Mouse (Mus musculus) lung, embryonic 14.5 days (tissue): ENCODE measurements at regions not wholly inside any gene's neighbourhood (a gene's known extent, or its start where the extent isn't known, plus 50 kb on each side); places are given as distances from the start of the nearest gene placed in this dataset.
A peak's percentile ranks its signal among the peaks of the same experiment; 100 is the strongest.
"Not testable (repeated sequence)": the region's sequence is repeated elsewhere in the genome, so short reads cannot be mapped to it uniquely, and the experiment has no call there.

Source experiments
- ATAC-seq: fragments of 200-750 bp; cut with Nextera tagmentation; 2 replicates; pipeline ENCODE4 v1.8.0; 2017; ENCODE audit warnings: mild to moderate bottlenecking, moderate TSS enrichment, moderate library complexity; ENCODE audit not compliant: insufficient read depth
- DNase-seq: peaks from one replicate; pipeline ENCODE4 v3.0.0-alpha.2; 2015
- H3K27ac ChIP-seq: fragments of 300-500 bp; sonication (generic); 2 replicates; pipeline ENCODE4 v1.5.1; 2014; ENCODE audit warnings: low read depth, mild to moderate bottlenecking, moderate library complexity
- H3K27me3 ChIP-seq: fragments of 300-500 bp; sonication (generic); 2 replicates; pipeline ENCODE4 v1.6.1; 2014; ENCODE audit warnings: low read length, control low read depth; ENCODE audit not compliant: insufficient read depth
- H3K36me3 ChIP-seq: fragments of 300-500 bp; sonication (generic); 2 replicates; pipeline ENCODE4 v1.6.1; 2014; ENCODE audit warnings: control low read depth; ENCODE audit not compliant: insufficient read depth
- H3K4me1 ChIP-seq: fragments of 300-500 bp; sonication (generic); 2 replicates; pipeline ENCODE4 v1.6.1; 2014; ENCODE audit warnings: antibody characterized with exemption, control low read depth; ENCODE audit not compliant: insufficient read depth
- H3K4me2 ChIP-seq: fragments of 300-500 bp; sonication (generic); 2 replicates; pipeline ENCODE4 v1.6.1; 2014; ENCODE audit warnings: mild to moderate bottlenecking
- H3K4me3 ChIP-seq: fragments of 300-500 bp; sonication (generic); 2 replicates; pipeline ENCODE4 v1.5.1; 2014; ENCODE audit warnings: low read depth, low read length
- H3K9ac ChIP-seq: fragments of 300-500 bp; sonication (generic); 2 replicates; pipeline ENCODE4 v1.6.1; 2014
- H3K9me3 ChIP-seq: fragments of 300-500 bp; sonication (generic); 2 replicates; pipeline ENCODE4 v1.6.1; 2016; ENCODE audit warnings: low read depth, low read length, control low read depth
- CTCF ChIP-seq: IDR thresholded peaks from 2 replicates; pipeline ENCODE4 v1.5.1; 2016; ENCODE audit warnings: antibody characterized with exemption, low read depth
- WGBS: fragments of 180-500 bp; shearing (Covaris S2); extraction: QIAGEN DNeasy Blood & Tissue Kit; methylation state at CpG from one replicate; pipeline ENCODE4 v1.1.7; 2014; 5-methylcytosine and 5-hydroxymethylcytosine counted together

DNA sequence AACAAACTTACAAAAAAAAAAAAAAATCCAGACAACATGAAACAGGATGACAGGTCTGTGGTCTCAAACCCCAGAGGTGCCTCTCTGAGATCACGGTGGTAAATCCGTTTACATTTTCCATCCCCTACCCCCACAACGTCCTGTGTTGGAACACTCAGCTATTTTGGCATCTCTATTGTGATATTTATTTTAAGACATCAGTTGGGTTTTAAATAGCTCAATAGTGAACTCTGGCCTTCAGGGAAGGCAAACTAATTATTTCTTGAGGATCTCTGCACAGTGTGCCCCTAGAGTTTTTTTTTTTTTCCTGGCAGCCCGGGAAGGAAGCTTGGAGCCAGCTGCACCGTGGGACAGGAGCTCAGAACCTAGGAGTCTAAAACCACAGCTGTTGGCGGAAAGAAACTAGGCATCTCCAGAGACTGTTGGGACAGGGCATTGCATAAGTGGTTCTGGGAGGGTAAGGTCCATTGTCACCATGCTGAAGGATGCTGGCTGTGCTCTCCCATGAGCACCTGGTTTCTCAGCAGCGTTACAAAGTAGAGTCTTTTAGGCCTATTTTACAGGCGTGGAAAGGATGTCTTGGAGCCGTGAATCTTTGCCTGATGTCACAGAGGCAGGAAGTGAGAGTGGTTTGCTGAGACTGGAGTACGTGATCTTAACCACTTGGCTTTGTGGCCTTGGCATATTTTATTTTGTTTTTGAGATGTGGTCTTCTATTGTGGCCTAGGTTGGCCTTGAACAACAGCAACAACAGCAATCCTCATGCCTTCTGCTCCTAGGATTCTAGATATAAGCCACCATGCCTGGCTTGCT lies 211.3 kb downstream of the Nucb2 start:
- Histone ChIP-seq H3K36me3 (no peaks in the 10 kb centered on the region), H3K4me2 (no peak overlapping the region), H3K4me1 (no peaks in the 10 kb centered on the region), H3K27me3 (no peaks in the 10 kb centered on the region), H3K9ac (no peak overlapping the region), H3K4me3 (no peak overlapping the region), H3K9me3 (no peaks in the 10 kb centered on the region), H3K27ac (no peak overlapping the region)
- ATAC-seq (no peak), DNase-seq (peak; percentile 7)
- TF ChIP-seq CTCF, result no peak
- 45% methylated on average over 10 of the region's 10 CpGs for WGBS

DNA sequence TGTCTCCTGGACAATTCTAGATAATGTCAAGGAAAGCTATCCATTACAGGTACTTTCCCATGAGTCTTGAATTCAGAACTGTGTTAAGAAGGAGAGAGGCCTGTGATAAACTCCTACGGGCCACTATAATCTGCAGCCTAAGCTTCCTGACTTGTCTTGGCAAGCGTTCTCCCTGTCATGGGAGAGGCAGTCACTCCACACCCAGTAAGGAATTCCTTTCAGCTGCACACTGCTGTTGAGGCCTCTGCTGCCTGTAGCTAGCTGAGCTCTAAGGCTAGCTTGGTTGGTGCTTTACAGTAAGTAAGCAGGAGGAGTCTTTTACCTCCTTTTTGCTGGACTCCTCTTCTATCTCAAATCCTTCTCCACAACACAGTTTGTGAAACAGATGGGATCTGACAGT lies 224.2 kb downstream of the Nucb2 start:
- H3K27ac ChIP-seq, result no peak overlapping the region
- no peaks in the 10 kb centered on the region for H3K27me3 ChIP-seq
- no peaks in the 10 kb centered on the region for H3K4me1 ChIP-seq
- no peak overlapping the region for H3K4me3 ChIP-seq
- no peaks in the 10 kb centered on the region for H3K36me3 ChIP-seq
- ATAC-seq (peak; percentile 82; the same call in 1 of the 2 replicates), DNase-seq (peak; percentile 44)
- TF ChIP-seq CTCF, result no peak
- H3K9me3 ChIP-seq, result no peaks in the 10 kb centered on the region
- no peak overlapping the region for H3K9ac ChIP-seq
- 17% methylated on average over 2 of the region's 2 CpGs for WGBS
- H3K4me2 ChIP-seq, result no peak overlapping the region

DNA sequence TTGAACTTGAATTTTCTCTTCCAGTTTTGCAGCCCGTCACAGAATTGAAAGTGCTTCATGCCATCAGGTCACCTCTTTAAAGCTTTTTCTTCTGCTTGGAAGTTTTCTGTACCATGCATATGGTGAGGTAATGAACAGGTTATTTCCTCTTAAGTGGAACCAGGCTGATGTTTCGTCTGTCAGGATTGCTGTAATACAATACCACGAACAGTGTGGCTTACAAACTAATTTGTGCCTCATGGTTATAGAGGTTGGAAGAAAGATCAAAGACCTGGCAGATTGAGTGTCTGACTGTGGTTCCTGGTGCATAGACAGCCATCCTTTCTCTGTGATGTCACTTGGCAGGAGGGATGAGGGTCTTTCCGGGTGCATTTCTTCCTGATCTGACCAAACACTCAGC lies 225.6 kb downstream of the Nucb2 start:
- Histone ChIP-seq H3K4me2 (no peak overlapping the region), H3K36me3 (no peaks in the 10 kb centered on the region), H3K27ac (no peak overlapping the region), H3K9ac (no peak overlapping the region), H3K27me3 (no peaks in the 10 kb centered on the region), H3K4me1 (no peaks in the 10 kb centered on the region), H3K9me3 (no peaks in the 10 kb centered on the region), H3K4me3 (no peak overlapping the region)
- TF ChIP-seq CTCF, result no peak
- 58% methylated on average over 4 of the region's 4 CpGs for WGBS
- ATAC-seq (no peak), DNase-seq (no peak)

- no peak overlapping the region for H3K4me3 ChIP-seq
- H3K27ac ChIP-seq, result no peak overlapping the region
- no peak overlapping the region for H3K4me2 ChIP-seq
- no peaks in the 10 kb centered on the region for H3K4me1 ChIP-seq
- H3K9me3 ChIP-seq, result no peaks in the 10 kb centered on the region
- WGBS, result 50% methylated on average over 3 of the region's 3 CpGs
- H3K27me3 ChIP-seq, result no peaks in the 10 kb centered on the region
- H3K9ac ChIP-seq, result no peak overlapping the region
- TF ChIP-seq CTCF, result no peak
- H3K36me3 ChIP-seq, result no peaks in the 10 kb centered on the region
- ATAC-seq (no peak), DNase-seq (no peak)
Observed at GRCm38 (mm10) chr7:116735676-116736075, 231.5 kb downstream of the Nucb2 start.

DNA sequence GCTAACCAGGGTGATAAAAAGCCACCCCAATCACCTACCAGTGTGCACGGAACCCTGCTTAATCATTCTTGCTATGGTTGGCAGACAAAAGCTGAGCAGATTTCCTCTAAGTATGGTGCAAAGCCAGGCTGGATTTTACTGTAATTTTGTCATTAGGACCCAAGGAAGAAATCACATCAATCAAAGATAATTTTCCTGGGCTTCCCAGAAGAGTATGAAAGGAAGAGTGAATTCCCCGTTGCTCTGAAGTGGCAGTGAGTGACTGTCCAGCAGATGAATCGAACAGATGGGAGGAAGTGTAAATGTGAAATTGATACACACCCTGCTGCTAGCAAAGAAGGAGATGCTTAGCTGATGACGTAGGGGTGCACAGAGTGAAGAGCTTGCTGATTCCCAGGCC lies 232.2 kb downstream of the Nucb2 start:
- WGBS, result 30% methylated on average over 4 of the region's 4 CpGs
- no peak for ATAC-seq
- Histone ChIP-seq H3K36me3 (no peaks in the 10 kb centered on the region), H3K4me2 (no peak overlapping the region), H3K4me3 (no peak overlapping the region), H3K27me3 (no peaks in the 10 kb centered on the region), H3K27ac (no peak overlapping the region), H3K9me3 (no peaks in the 10 kb centered on the region), H3K4me1 (no peaks in the 10 kb centered on the region), H3K9ac (no peak overlapping the region)
- DNase-seq, result no peak
- TF ChIP-seq CTCF, result no peak

GRCm38 (mm10) chr7:116738009-116738408 lies 233.8 kb downstream of the Nucb2 start:
- Histone ChIP-seq H3K9ac (no peak overlapping the region), H3K9me3 (no peaks in the 10 kb centered on the region), H3K27me3 (no peaks in the 10 kb centered on the region), H3K36me3 (no peaks in the 10 kb centered on the region), H3K27ac (no peak overlapping the region), H3K4me2 (no peak overlapping the region), H3K4me1 (no peaks in the 10 kb centered on the region), H3K4me3 (no peak overlapping the region)
- WGBS, result 89% methylated on average over 4 of the region's 4 CpGs
- DNase-seq (no peak), ATAC-seq (no peak)
- no peak for TF ChIP-seq CTCF

DNA sequence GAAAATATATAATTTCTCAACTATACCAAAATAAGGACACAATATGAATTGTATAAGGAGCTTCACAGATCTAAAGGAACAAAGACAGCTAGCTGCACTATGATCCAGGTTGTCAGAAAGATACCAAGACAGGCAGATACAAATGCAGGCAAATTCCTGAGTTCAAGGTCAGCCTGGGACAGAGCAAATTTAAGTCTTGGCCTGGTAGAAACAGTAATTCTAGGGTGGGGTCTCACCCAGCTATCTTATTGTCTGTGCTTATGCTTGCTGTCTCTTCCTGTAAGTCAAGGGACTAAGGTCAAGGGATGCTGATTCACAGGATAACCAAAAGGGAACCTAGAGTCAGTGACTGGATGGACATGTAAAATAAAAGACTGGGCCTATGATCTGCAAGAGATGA lies 250.4 kb downstream of the Nucb2 start:
- Histone ChIP-seq H3K4me3 (no peak overlapping the region), H3K9me3 (no peaks in the 10 kb centered on the region), H3K4me1 (no peaks in the 10 kb centered on the region), H3K9ac (no peak overlapping the region), H3K36me3 (no peaks in the 10 kb centered on the region), H3K27me3 (no peaks in the 10 kb centered on the region), H3K27ac (no peak overlapping the region), H3K4me2 (no peak overlapping the region)
- ATAC-seq (no peak), DNase-seq (no peak)
- TF ChIP-seq CTCF, result no peak

DNA sequence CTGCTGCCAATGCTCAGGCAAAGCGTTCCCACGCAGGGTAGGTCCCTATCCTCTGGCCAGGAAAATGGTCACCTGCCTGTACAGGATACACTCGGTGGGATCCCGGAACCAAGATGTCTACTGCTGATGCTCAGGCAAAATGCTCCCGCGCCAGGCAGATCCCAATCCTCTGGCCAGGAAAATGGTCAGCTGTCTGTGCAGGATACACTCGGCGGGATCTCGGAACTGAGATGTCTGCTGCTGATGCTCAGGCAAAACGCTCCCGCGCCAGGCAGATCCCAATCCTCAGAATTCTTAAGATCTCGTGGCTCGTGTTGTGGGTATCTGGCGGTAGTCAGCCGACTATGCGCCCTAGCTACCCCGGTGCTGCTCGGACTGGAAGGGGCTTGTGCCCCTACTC lies 288.0 kb downstream of the Nucb2 start:
- WGBS, result 88% methylated on average over 19 of the region's 19 CpGs

More for the DNA sequence above, 288.0 kb downstream of the Nucb2 start:
- H3K36me3 ChIP-seq, H3K27ac ChIP-seq, ATAC-seq, H3K4me1 ChIP-seq, H3K4me3 ChIP-seq, H3K27me3 ChIP-seq, DNase-seq, H3K9ac ChIP-seq, H3K4me2 ChIP-seq, H3K9me3 ChIP-seq: not testable (repeated sequence)
